Mouse (Mus musculus) heart, embryonic 10.5 days (tissue): Measurements from ENCODE around the gene Krt222. TPM values are rescaled to one million over a fixed set of nuclear protein-coding genes. Genes with fewer than 3 reads are reported as not detected.

Experiments
- DNase-seq: peaks from one replicate; pipeline ENCODE4 v3.0.0-alpha.2; 2017; ENCODE audit warnings: low spot score
- H3K27ac ChIP-seq: fragments of 300-500 bp; sonication (generic); 2 replicates; pipeline ENCODE4 v1.5.1; 2016; ENCODE audit warnings: mild to moderate bottlenecking
- H3K27me3 ChIP-seq: fragments of 300-500 bp; sonication (generic); 2 replicates; pipeline ENCODE4 v1.6.1; 2016; ENCODE audit warnings: mild to moderate bottlenecking; ENCODE audit not compliant: poor library complexity, insufficient read depth, severe bottlenecking
- H3K36me3 ChIP-seq: fragments of 300-500 bp; sonication (generic); 2 replicates; pipeline ENCODE4 v1.6.1; 2016; ENCODE audit warnings: mild to moderate bottlenecking, moderate library complexity
- H3K4me1 ChIP-seq: fragments of 300-500 bp; sonication (generic); 2 replicates; pipeline ENCODE4 v1.6.1; 2016; ENCODE audit warnings: mild to moderate bottlenecking
- H3K4me3 ChIP-seq: fragments of 300-500 bp; sonication (generic); 2 replicates; pipeline ENCODE4 v1.5.1; 2016; ENCODE audit warnings: mild to moderate bottlenecking, moderate library complexity
- H3K9me3 ChIP-seq: fragments of 300-500 bp; sonication (generic); 2 replicates; pipeline ENCODE4 v1.6.1; 2016; ENCODE audit warnings: mild to moderate bottlenecking, moderate library complexity
- WGBS: fragments of 180-500 bp; shearing (Covaris S2); methylation state at CpG from one replicate; pipeline ENCODE4 v1.1.7; 2016; 5-methylcytosine and 5-hydroxymethylcytosine counted together
- polyA plus RNA-seq: library from polyadenylated mRNA; unstranded; fragments of >200 nt; fragmentation: Nextera tagmentation; extraction: Ambion mirVana; gene quantifications from 2 replicates; pipeline ENCODE4 v1.2.1, GENCODE M21; 2016

Gene Krt222
- 0.68 and 1.6 TPM in 2 replicates for polyA plus RNA-seq

GRCm38 (mm10) chr11:99243820-99244374 lies at the start of gene Krt222:
Gene Krt222 (minus strand): TSS chr11:99244085.
- Histone ChIP-seq H3K27ac (peak within 1 kb of the TSS; percentile 64), H3K9me3 (no peaks in the 10 kb centered on the region), H3K4me3 (peak within 1 kb of the TSS; percentile 55), H3K36me3 (no peaks in the 10 kb centered on the region), H3K27me3 (no peaks in the 10 kb centered on the region), H3K4me1 (peaks cover 11% of the 10 kb centered on the region)
- WGBS = 2% methylated on average over 17 of the region's 17 CpGs
- DNase-seq = no peak

GRCm38 (mm10) chr11:99292846-99293245 lies 49.0 kb upstream of the Krt222 start:
- DNase-seq = no peak
- no peaks in the 10 kb centered on the region for H3K9me3 ChIP-seq
- no peaks in the 10 kb centered on the region for H3K36me3 ChIP-seq
- peaks cover 5% of the 10 kb centered on the region; the same call in 1 of the 2 replicates for H3K27me3 ChIP-seq
- WGBS = 54% methylated on average over 5 of the region's 5 CpGs
- H3K4me3 ChIP-seq = no peak overlapping the region
- H3K4me1 ChIP-seq = no peaks in the 10 kb centered on the region
- H3K27ac ChIP-seq = no peak overlapping the region

DNA sequence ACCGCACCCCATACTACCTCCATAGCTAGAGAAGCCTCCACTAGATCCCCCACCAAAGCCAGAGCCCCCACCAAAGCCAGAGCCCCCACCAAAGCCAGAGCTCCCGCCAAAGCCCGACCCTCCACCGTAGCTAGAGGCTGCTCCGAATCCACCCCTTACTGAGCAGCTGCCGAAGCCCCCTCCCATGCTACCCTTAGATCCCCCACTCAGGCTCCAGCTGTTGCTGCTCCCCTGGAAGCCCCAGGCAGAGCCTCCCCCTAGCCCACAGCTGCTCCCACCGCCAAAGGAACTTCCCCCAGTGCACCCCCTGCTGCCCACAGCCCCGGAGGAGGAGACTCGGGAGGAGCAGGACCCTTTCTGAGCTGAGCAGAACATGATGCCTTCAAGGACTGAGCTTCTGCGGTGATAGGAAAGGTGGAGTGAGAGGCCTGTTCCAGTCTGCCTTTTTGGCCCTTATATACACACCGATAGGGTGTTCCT lies 41.0 kb upstream of the Krt222 start, which contains the start of gene Krt24:
TSS of gene Krt24 (minus strand) at position 430 of the 480 bp plus-strand sequence.
- Histone ChIP-seq H3K27me3 (peaks cover 10% of the 10 kb centered on the region), H3K9me3 (no peaks in the 10 kb centered on the region), H3K4me1 (peaks cover 8% of the 10 kb centered on the region; the same call in 1 of the 2 replicates), H3K4me3 (no peak within 1 kb of the TSS), H3K27ac (no peak within 1 kb of the TSS), H3K36me3 (no peaks in the 10 kb centered on the region)
- no peak for DNase-seq
- 34% methylated on average over 11 of the region's 11 CpGs for WGBS

DNA sequence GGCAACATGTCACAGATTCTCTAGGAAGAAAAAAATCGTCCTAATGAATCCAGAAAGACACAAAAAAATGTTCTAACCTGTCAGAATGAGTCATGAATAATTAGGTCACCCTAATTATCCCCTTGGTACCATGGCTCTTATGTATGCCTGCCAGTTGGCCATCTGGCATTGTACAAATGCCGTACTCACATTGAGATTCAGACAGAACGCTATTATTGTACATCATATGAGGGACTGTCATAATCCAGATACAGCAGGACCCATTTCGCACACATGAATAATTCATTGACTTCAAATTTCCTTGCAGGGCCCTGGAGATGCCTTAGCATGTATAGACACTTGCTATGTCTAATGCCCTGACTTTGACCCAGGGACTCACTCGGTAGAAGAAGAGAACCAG lies 40.1 kb upstream of the Krt222 start:
- Histone ChIP-seq H3K36me3 (no peaks in the 10 kb centered on the region), H3K4me3 (no peak overlapping the region), H3K27me3 (peaks cover 10% of the 10 kb centered on the region), H3K27ac (no peak overlapping the region), H3K4me1 (peaks cover 8% of the 10 kb centered on the region; the same call in 1 of the 2 replicates), H3K9me3 (no peaks in the 10 kb centered on the region)
- no peak for DNase-seq
- 82% methylated on average over 5 of the region's 5 CpGs for WGBS

DNA sequence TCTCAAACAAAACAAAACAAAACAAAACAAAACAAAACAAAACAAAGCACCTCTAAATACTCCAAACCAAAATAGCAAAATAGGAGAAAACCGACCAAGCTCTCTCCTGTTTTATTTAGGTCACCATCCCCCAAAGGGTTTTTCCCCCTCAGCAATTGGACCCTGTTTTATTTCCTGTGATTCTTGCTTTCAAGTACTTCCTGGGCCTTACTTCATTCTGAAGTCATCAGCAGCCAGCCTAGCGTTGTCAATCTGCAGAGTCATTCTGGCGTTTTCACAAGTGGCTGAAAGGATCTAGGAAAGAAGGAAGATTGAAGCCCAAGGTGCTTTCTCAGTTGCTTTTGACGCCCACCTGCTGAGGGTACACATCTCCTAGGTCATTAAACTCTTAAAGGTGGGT lies 39.4 kb upstream of the Krt222 start:
- Histone ChIP-seq H3K36me3 (no peaks in the 10 kb centered on the region), H3K27ac (no peak overlapping the region), H3K4me1 (peaks cover 8% of the 10 kb centered on the region; the same call in 1 of the 2 replicates), H3K4me3 (no peak overlapping the region), H3K27me3 (peaks cover 10% of the 10 kb centered on the region), H3K9me3 (no peaks in the 10 kb centered on the region)
- WGBS = 50% methylated on average over 4 of the region's 4 CpGs
- no peak for DNase-seq

- H3K9me3 ChIP-seq = no peaks in the 10 kb centered on the region
- peaks cover 10% of the 10 kb centered on the region for H3K27me3 ChIP-seq
- WGBS = 58% methylated on average over 9 of the region's 9 CpGs
- H3K27ac ChIP-seq = no peak overlapping the region
- peaks cover 8% of the 10 kb centered on the region; the same call in 1 of the 2 replicates for H3K4me1 ChIP-seq
- no peaks in the 10 kb centered on the region for H3K36me3 ChIP-seq
- no peak for DNase-seq
- H3K4me3 ChIP-seq = no peak overlapping the region
These were observed 37.2 kb upstream of the Krt222 start for GRCm38 (mm10) chr11:99281116-99281515.

DNA sequence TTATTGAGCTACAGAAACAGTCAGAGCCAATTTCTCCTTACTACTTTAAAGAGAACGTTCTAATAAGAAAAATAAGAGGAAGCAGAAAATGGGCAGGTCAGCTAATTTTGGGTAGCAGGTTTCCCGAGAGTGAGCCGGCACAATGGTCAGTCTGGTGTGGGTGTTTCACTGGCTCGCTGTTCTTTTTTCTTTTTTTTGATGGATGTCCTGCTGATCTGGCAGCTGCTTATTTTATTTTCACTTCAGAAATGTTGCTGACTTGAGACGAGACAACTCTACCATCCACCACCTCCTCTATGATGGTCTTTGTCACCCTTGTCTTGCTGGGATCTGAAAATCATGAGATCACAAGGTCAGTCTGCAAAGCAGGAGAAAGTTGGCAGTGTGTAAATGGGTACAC lies 36.1 kb upstream of the Krt222 start:
- peaks cover 15% of the 10 kb centered on the region; the same call in 1 of the 2 replicates for H3K4me1 ChIP-seq
- peaks cover 9% of the 10 kb centered on the region for H3K27me3 ChIP-seq
- H3K27ac ChIP-seq = no peak overlapping the region
- no peaks in the 10 kb centered on the region for H3K36me3 ChIP-seq
- H3K9me3 ChIP-seq = no peaks in the 10 kb centered on the region
- WGBS = 81% methylated on average over 5 of the region's 5 CpGs
- no peak overlapping the region for H3K4me3 ChIP-seq
- DNase-seq = no peak

- H3K27me3 ChIP-seq = no peaks in the 10 kb centered on the region
- no peaks in the 10 kb centered on the region for H3K36me3 ChIP-seq
- H3K4me1 ChIP-seq = peaks cover 11% of the 10 kb centered on the region; the same call in 1 of the 2 replicates
- H3K27ac ChIP-seq = no peak overlapping the region
- DNase-seq = no peak
- 64% methylated on average over 7 of the region's 7 CpGs for WGBS
- H3K4me3 ChIP-seq = no peak overlapping the region
- H3K9me3 ChIP-seq = no peaks in the 10 kb centered on the region
These were observed 32.9 kb upstream of the Krt222 start for GRCm38 (mm10) chr11:99276786-99277185.

DNA sequence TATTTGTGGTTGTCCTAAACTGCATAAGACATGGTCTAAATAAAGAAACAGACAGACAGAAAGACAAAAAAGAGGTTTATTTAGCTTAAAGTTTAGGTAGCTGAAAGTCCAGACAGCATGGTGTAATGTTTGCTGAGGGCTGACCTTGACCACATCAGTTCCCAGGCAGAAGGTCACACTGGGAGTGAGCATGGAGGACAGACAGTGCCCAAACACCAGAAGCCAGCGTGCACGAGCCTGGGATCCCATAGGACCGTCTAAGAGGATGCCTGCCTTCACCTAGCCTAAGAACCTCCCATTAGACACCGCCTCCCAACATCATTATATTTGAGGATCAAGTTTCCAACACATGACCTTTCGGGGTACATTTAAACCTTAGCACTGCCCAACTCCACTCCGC lies 31.7 kb upstream of the Krt222 start:
- Histone ChIP-seq H3K36me3 (no peaks in the 10 kb centered on the region), H3K9me3 (no peaks in the 10 kb centered on the region), H3K27ac (no peak overlapping the region), H3K27me3 (no peaks in the 10 kb centered on the region), H3K4me1 (peaks cover 8% of the 10 kb centered on the region; the same call in 1 of the 2 replicates), H3K4me3 (no peak overlapping the region)
- no peak for DNase-seq
- 72% methylated on average over 6 of the region's 6 CpGs for WGBS

DNA sequence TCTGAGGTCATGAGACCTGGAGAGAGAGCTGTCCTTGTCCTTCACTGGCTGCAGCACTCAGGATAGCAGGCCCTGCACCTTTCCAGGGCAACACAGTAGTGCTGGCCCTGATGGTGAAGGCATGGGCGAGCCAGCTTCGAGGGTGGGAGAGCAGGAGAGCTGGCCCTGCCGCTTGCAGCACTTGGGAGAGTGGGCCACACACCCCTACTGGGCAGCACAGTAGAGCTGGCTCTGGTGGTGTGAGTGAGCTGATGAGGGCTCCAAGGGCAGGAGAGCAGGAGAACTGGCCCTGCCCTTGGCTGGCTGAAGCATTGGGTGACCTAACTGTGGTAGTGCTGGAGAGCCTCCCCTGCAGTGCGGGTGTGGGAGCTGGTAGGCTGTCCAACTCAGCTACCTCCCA lies 28.8 kb upstream of the Krt222 start:
- Histone ChIP-seq H3K4me3 (no peak overlapping the region), H3K36me3 (no peaks in the 10 kb centered on the region), H3K27me3 (no peaks in the 10 kb centered on the region), H3K4me1 (peaks cover 8% of the 10 kb centered on the region; the same call in 1 of the 2 replicates), H3K27ac (no peak overlapping the region), H3K9me3 (no peaks in the 10 kb centered on the region)
- DNase-seq = no peak
- 85% methylated on average over 4 of the region's 4 CpGs for WGBS

DNA sequence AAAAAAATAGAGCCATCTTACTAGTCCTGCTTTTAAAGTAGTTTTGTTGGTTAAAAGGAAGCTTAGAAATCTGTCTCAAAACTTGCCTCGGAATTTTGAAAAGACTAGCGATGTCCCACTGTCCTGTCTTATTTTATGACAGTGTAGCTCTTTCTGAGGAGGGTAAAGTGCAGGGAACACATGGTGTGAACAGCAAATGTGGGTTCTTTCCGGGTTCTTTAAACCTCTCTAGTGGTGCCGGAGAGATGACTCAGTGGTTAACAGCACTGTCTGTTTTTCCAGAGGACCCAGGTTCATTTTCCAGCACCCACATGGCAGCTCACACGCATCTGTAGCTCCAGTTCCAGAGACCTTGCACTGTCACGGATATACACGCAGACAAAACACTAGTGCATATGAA lies 25.3 kb upstream of the Krt222 start:
- no peak for DNase-seq
- 71% methylated on average over 7 of the region's 7 CpGs for WGBS
- no peak overlapping the region for H3K4me3 ChIP-seq
- H3K27ac ChIP-seq = no peak overlapping the region
- H3K36me3 ChIP-seq = no peaks in the 10 kb centered on the region
- no peaks in the 10 kb centered on the region; the same call in 1 of the 2 replicates for H3K4me1 ChIP-seq
- no peaks in the 10 kb centered on the region for H3K27me3 ChIP-seq
- H3K9me3 ChIP-seq = no peaks in the 10 kb centered on the region

- DNase-seq = no peak
- Histone ChIP-seq H3K4me3 (no peak overlapping the region), H3K4me1 (no peaks in the 10 kb centered on the region), H3K27ac (no peak overlapping the region), H3K9me3 (no peaks in the 10 kb centered on the region), H3K36me3 (no peaks in the 10 kb centered on the region), H3K27me3 (no peaks in the 10 kb centered on the region)
- 54% methylated on average over 9 of the region's 9 CpGs for WGBS
These were observed 21.9 kb upstream of the Krt222 start for GRCm38 (mm10) chr11:99265796-99266195.

- Histone ChIP-seq H3K36me3 (no peaks in the 10 kb centered on the region), H3K27me3 (no peaks in the 10 kb centered on the region), H3K4me3 (no peak overlapping the region), H3K27ac (0 out of 2 replicates have a peak overlapping the region, but pooled peaks have one; percentile 10), H3K9me3 (no peaks in the 10 kb centered on the region), H3K4me1 (no peaks in the 10 kb centered on the region)
- no peak for DNase-seq
- WGBS = 64% methylated on average over 9 of the region's 9 CpGs
These were observed 21.3 kb upstream of the Krt222 start for GRCm38 (mm10) chr11:99265220-99265619.
